Mouse (Mus musculus) liver, embryonic 16.5 days (tissue): ENCODE measurements around the gene Abcc1. TPM values are rescaled to one million over a fixed set of nuclear protein-coding genes. Genes with fewer than 3 reads are reported as not detected.

Experiments
- ATAC-seq: fragments of 200-750 bp; cut with Nextera tagmentation; 2 replicates; pipeline ENCODE4 v1.8.0; 2017; ENCODE audit warnings: low read depth, mild to moderate bottlenecking, moderate number of reproducible peaks, moderate library complexity
- H3K27ac ChIP-seq: fragments of 300-500 bp; sonication (generic); 2 replicates; pipeline ENCODE4 v1.5.1; 2014; ENCODE audit warnings: mild to moderate bottlenecking, low read length
- H3K27me3 ChIP-seq: fragments of 300-500 bp; sonication (generic); 2 replicates; pipeline ENCODE4 v1.6.1; 2014; ENCODE audit warnings: low read depth, low read length, mixed read lengths; ENCODE audit not compliant: control insufficient read depth, insufficient read depth
- H3K36me3 ChIP-seq: fragments of 300-500 bp; sonication (generic); 2 replicates; pipeline ENCODE4 v1.6.1; 2014; ENCODE audit warnings: mild to moderate bottlenecking; ENCODE audit not compliant: control insufficient read depth, insufficient read depth
- H3K4me1 ChIP-seq: fragments of 300-500 bp; sonication (generic); 2 replicates; pipeline ENCODE4 v1.6.1; 2014; ENCODE audit warnings: low read depth, low read length, mixed read lengths; ENCODE audit not compliant: control insufficient read depth
- H3K4me2 ChIP-seq: fragments of 300-500 bp; sonication (generic); 2 replicates; pipeline ENCODE4 v1.6.1; 2014; ENCODE audit warnings: low read depth, low read length, mixed read lengths
- H3K4me3 ChIP-seq: fragments of 300-500 bp; sonication (generic); 2 replicates; pipeline ENCODE4 v1.5.1; 2014; ENCODE audit warnings: low read depth, mild to moderate bottlenecking, low read length
- H3K9ac ChIP-seq: fragments of 300-500 bp; sonication (generic); 2 replicates; pipeline ENCODE4 v1.6.1; 2014; ENCODE audit warnings: low read depth, low read length
- H3K9me3 ChIP-seq: fragments of 300-500 bp; sonication (generic); replicated peaks from 2 replicates; pipeline ENCODE4 v1.6.1; 2016; ENCODE audit warnings: low read length; ENCODE audit not compliant: control insufficient read depth
- WGBS: fragments of 180-500 bp; shearing (Covaris S2); extraction: QIAGEN DNeasy Blood & Tissue Kit; methylation state at CpG from one replicate; pipeline ENCODE4 v1.1.7; 2014; ENCODE audit not compliant: insufficient replicate concordance; 5-methylcytosine and 5-hydroxymethylcytosine counted together
- polyA plus RNA-seq: library from polyadenylated mRNA; unstranded; fragments of >200 nt; fragmentation: Nextera tagmentation; extraction: Ambion mirVana; gene quantifications from 2 replicates; pipeline ENCODE4 v1.2.1, GENCODE M21; 2015

Gene Abcc1
- polyA plus RNA-seq, 1 experiment from 2014 or later = 2.1 TPM

DNA sequence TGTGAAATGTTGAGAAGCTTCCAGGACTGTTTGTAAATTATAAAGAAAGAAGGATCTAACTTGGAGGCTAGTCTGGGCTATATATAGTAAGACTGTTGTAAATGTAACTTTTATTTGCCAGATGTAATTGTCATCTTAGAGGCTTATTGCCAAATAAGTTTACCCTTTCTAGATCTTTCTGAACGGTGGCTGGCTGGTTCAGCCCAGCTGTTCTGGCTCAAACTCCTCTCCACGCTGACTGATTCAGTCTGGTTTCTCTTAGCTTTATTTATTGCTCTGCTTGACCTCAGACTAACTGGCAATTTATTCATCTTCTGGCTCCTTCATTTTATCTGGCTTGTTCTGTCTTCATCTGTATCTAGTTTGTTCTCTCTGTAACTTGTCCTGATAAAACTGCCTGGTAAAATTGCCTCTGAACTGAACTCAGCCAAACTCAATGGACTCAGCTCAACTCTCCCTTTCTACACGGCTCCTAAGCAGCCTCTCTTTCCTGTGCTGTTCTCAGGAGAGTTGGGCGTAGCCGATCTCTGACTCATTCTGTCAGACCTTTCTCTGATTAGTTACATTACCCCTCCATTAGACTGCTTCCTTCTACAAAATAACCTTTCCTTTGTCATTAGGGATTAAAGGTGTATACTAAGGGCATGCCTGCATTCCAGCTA is 55.7 kb downstream of the Abcc1 start:
- no peak overlapping the region for H3K9ac ChIP-seq
- no peak overlapping the region for H3K4me2 ChIP-seq
- no peaks in the 10 kb centered on the region for H3K4me1 ChIP-seq
- no peaks in the 10 kb centered on the region for H3K36me3 ChIP-seq
- no peak for ATAC-seq
- H3K9me3 ChIP-seq = no peaks in the 10 kb centered on the region
- WGBS = 67% methylated on average over 5 of the region's 5 CpGs
- H3K27me3 ChIP-seq = no peaks in the 10 kb centered on the region
- no peak overlapping the region for H3K4me3 ChIP-seq
- H3K27ac ChIP-seq = no peak overlapping the region

GRCm38 (mm10) chr16:14420496-14421132 is 59.3 kb downstream of the Abcc1 start:
- Histone ChIP-seq H3K9ac (no peak overlapping the region), H3K27ac (no peak overlapping the region), H3K27me3 (no peaks in the 10 kb centered on the region), H3K4me1 (no peaks in the 10 kb centered on the region), H3K4me2 (no peak overlapping the region), H3K36me3 (no peaks in the 10 kb centered on the region), H3K4me3 (no peak overlapping the region), H3K9me3 (no peaks in the 10 kb centered on the region)
- WGBS = 63% methylated on average over 5 of the region's 5 CpGs
- no peak for ATAC-seq

- no peak for ATAC-seq
- 82% methylated on average over 3 of the region's 3 CpGs for WGBS
- H3K27ac ChIP-seq = no peak overlapping the region
- no peak overlapping the region for H3K9ac ChIP-seq
- no peak overlapping the region for H3K4me2 ChIP-seq
- no peaks in the 10 kb centered on the region for H3K4me1 ChIP-seq
- no peak overlapping the region for H3K4me3 ChIP-seq
- no peaks in the 10 kb centered on the region for H3K9me3 ChIP-seq
- no peaks in the 10 kb centered on the region for H3K36me3 ChIP-seq
- no peaks in the 10 kb centered on the region for H3K27me3 ChIP-seq
Observed at GRCm38 (mm10) chr16:14422081-14422480, 60.7 kb downstream of the Abcc1 start.

DNA sequence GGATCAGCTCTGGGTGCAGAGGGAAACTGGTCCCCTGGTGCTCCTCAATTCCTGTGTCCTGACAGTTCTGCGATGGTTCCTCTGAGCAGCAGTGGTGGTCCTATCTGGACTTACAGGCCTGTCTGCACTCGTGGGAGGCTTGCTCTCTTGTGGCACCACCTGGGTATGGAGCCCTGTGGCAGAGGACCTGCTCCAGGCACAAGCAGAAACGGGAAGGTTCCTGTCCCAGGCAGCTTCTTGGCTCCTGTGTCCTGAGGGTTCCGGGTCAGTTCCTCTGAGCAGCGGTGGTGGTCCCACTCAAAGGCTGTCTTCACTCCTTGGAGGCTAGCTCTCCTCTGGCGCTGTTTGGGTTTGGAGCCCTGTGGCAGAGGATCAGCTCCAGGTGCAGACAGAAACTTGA is 68.0 kb downstream of the Abcc1 start:
- no peaks in the 10 kb centered on the region for H3K36me3 ChIP-seq
- no peaks in the 10 kb centered on the region for H3K9me3 ChIP-seq
- no peak overlapping the region for H3K4me2 ChIP-seq
- no peaks in the 10 kb centered on the region for H3K4me1 ChIP-seq
- no peak overlapping the region for H3K4me3 ChIP-seq
- H3K27me3 ChIP-seq = no peaks in the 10 kb centered on the region
- no peak for ATAC-seq
- no peak overlapping the region for H3K9ac ChIP-seq
- no peak overlapping the region for H3K27ac ChIP-seq
- WGBS = 68% methylated on average over 6 of the region's 6 CpGs

- H3K4me1 ChIP-seq = no peaks in the 10 kb centered on the region
- ATAC-seq = no peak
- WGBS = 77% methylated on average over 5 of the region's 5 CpGs
Observed at GRCm38 (mm10) chr16:14432996-14433395, 71.6 kb downstream of the Abcc1 start.

GRCm38 (mm10) chr16:14435526-14435925 is 74.2 kb downstream of the Abcc1 start:
- ATAC-seq = no peak
- H3K9ac ChIP-seq = no peak overlapping the region
- WGBS = 56% methylated on average over 1 of the region's 1 CpGs

More at GRCm38 (mm10) chr16:14432996-14433395, 71.6 kb downstream of the Abcc1 start:
- Histone ChIP-seq H3K27me3 (no peaks in the 10 kb centered on the region), H3K36me3 (no peaks in the 10 kb centered on the region), H3K9ac (no peak overlapping the region), H3K27ac (no peak overlapping the region), H3K9me3 (no peaks in the 10 kb centered on the region), H3K4me2 (no peak overlapping the region), H3K4me3 (no peak overlapping the region)

GRCm38 (mm10) chr16:14437446-14437982 is 76.2 kb downstream of the Abcc1 start:
- WGBS = 74% methylated on average over 8 of the region's 8 CpGs
- H3K27ac ChIP-seq = no peak overlapping the region

More at GRCm38 (mm10) chr16:14435526-14435925, 74.2 kb downstream of the Abcc1 start:
- Histone ChIP-seq H3K4me3 (no peak overlapping the region), H3K36me3 (no peaks in the 10 kb centered on the region), H3K9me3 (no peaks in the 10 kb centered on the region), H3K27ac (no peak overlapping the region), H3K27me3 (no peaks in the 10 kb centered on the region), H3K4me2 (no peak overlapping the region), H3K4me1 (no peaks in the 10 kb centered on the region)

DNA sequence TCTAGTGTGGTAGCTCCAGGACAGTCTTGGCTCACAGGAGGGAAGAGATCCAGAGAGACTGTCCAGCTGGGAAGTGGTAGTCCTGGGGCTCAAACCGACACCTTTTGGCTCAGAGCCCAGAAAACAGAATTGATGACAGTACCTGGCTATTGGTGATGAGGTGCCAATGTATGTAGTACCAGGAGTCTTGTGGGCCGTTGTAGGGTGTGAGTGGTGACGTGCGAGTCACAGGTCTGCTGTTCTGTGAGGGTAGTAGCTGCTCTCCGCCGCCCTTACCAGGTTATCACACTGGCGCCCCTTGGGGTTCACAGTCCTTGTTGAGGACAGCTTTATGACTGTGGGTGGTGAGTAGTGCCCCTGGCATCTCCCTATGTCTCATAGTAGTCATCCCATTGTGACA is 77.2 kb downstream of the Abcc1 start:
- Histone ChIP-seq H3K27me3 (no peaks in the 10 kb centered on the region), H3K4me3 (no peak overlapping the region), H3K4me2 (no peak overlapping the region), H3K9me3 (no peaks in the 10 kb centered on the region), H3K9ac (no peak overlapping the region), H3K36me3 (no peaks in the 10 kb centered on the region), H3K27ac (no peak overlapping the region), H3K4me1 (no peaks in the 10 kb centered on the region)
- no peak for ATAC-seq
- WGBS = 81% methylated on average over 7 of the region's 7 CpGs

More at GRCm38 (mm10) chr16:14437446-14437982, 76.2 kb downstream of the Abcc1 start:
- Histone ChIP-seq H3K4me3 (no peak overlapping the region), H3K4me1 (no peaks in the 10 kb centered on the region), H3K4me2 (no peak overlapping the region), H3K27me3 (no peaks in the 10 kb centered on the region), H3K9ac (no peak overlapping the region), H3K9me3 (no peaks in the 10 kb centered on the region), H3K36me3 (no peaks in the 10 kb centered on the region)
- no peak for ATAC-seq

DNA sequence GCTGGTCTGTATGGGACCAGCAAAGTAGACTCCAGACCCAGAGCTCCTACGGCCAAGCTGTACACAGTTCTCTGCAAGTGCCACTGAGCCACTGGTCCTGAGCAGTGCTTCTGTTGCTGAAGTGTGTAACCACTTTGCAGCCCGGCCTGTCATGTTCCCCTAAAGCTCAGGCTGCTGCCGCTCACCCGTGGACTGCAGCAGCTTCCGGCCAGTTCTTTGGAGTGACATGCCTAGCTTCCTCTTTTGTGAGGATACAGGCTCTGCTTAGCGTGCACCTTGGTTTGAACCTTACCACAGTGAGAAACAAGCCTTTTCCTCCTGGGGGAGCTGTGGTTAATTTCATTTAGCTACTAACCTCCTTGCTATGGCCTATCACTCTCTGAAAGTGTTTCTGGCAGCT is 77.7 kb downstream of the Abcc1 start:
- 27% methylated on average over 6 of the region's 6 CpGs for WGBS
- no peak for ATAC-seq
- H3K36me3 ChIP-seq = no peaks in the 10 kb centered on the region
- no peaks in the 10 kb centered on the region for H3K9me3 ChIP-seq
- no peaks in the 10 kb centered on the region for H3K4me1 ChIP-seq
- no peak overlapping the region for H3K4me3 ChIP-seq
- no peak overlapping the region for H3K9ac ChIP-seq
- H3K4me2 ChIP-seq = no peak overlapping the region
- no peak overlapping the region for H3K27ac ChIP-seq
- H3K27me3 ChIP-seq = no peaks in the 10 kb centered on the region
